Mouse (Mus musculus): ENCODE data around the gene Hist2h2be.
"Not testable (repeated sequence)": the region's sequence is repeated elsewhere in the genome, so short reads cannot be mapped to it uniquely, and the experiment has no call there.

Hist2h2be gene

GRCm38 (mm10) chr3:96263558-96264403 lies 42.9 kb downstream of the Hist2h2be start:
- peak; percentile 43 for DNase-seq

- no peak for DNase-seq
These were observed 43.6 kb downstream of the Hist2h2be start for GRCm38 (mm10) chr3:96264404-96264949.

- no peak for DNase-seq
These were observed 45.3 kb downstream of the Hist2h2be start for GRCm38 (mm10) chr3:96266132-96266710.

- no peak for DNase-seq
These were observed 46.6 kb downstream of the Hist2h2be start for GRCm38 (mm10) chr3:96267541-96267940.

- DNase-seq: peak; percentile 86
These were observed 47.3 kb downstream of the Hist2h2be start, which contains the start of gene Hist2h3b for GRCm38 (mm10) chr3:96268051-96268775. Gene Hist2h3b, plus strand, starts transcription at chr3:96268654.

- DNase-seq: not testable (repeated sequence)
These were observed 48.0 kb downstream of the Hist2h2be start for GRCm38 (mm10) chr3:96268776-96269378.

GRCm38 (mm10) chr3:96269511-96270474 lies 48.9 kb downstream of the Hist2h2be start, which contains the start of gene Hist2h2bb:
Gene Hist2h2bb, plus strand, starts transcription at chr3:96269752.
- peak; percentile 96 for DNase-seq
